Mouse (Mus musculus) heart, embryonic 14.5 days (tissue): Measurements from ENCODE around the gene Tex19.2. TPM values are rescaled to one million over a fixed set of nuclear protein-coding genes. Genes with fewer than 3 reads are reported as not detected.
A peak's percentile ranks its signal among the peaks of the same experiment; 100 is the strongest.
"Not testable (repeated sequence)": the region's sequence is repeated elsewhere in the genome, so short reads cannot be mapped to it uniquely, and the experiment has no call there.

Source experiments
- ATAC-seq: fragments of 200-750 bp; cut with Nextera tagmentation; 2 replicates; pipeline ENCODE4 v1.8.0; 2017; ENCODE audit warnings: low read depth, moderate TSS enrichment; ENCODE audit not compliant: insufficient number of reproducible peaks, insufficient read depth, low FRiP score
- H3K27ac ChIP-seq, 2 experiments: fragments of 200-500 bp in 1 of 2; fragments of 300-500 bp in 1 of 2; sonication (generic) in 1 of 2; replicated peaks in 1 of 2; 2 replicates each; pipeline ENCODE4 v1.5.1; 2012 to 2014; ENCODE audit warnings: low read depth in 2 of 2, low read length in 2 of 2, control low read depth in 1 of 2, mild to moderate bottlenecking in 1 of 2, mixed read lengths in 1 of 2; ENCODE audit not compliant: control insufficient read depth in 1 of 2, insufficient read depth in 1 of 2
- H3K27me3 ChIP-seq: fragments of 300-500 bp; sonication (generic); 2 replicates; pipeline ENCODE4 v1.6.1; 2014; ENCODE audit warnings: mild to moderate bottlenecking, low read length, control low read depth; ENCODE audit not compliant: control insufficient read depth, insufficient read depth
- H3K36me3 ChIP-seq: fragments of 300-500 bp; sonication (generic); 2 replicates; pipeline ENCODE4 v1.6.1; 2014; ENCODE audit warnings: mild to moderate bottlenecking, control low read depth, low read length, mixed read lengths; ENCODE audit not compliant: control insufficient read depth, insufficient read depth
- H3K4me1 ChIP-seq, 2 experiments: fragments of 200-500 bp in 1 of 2; fragments of 300-500 bp in 1 of 2; sonication (generic) in 1 of 2; 2 replicates each; pipeline ENCODE4 v1.6.1; 2012 to 2014; ENCODE audit warnings: low read length in 2 of 2, control low read depth in 1 of 2, mixed read lengths in 1 of 2; ENCODE audit not compliant: control insufficient read depth in 2 of 2, insufficient read depth in 2 of 2
- H3K4me2 ChIP-seq: fragments of 300-500 bp; sonication (generic); 2 replicates; pipeline ENCODE4 v1.6.1; 2014; ENCODE audit warnings: mild to moderate bottlenecking, low read length
- H3K4me3 ChIP-seq, 2 experiments: fragments of 200-500 bp in 1 of 2; fragments of 300-500 bp in 1 of 2; sonication (generic) in 1 of 2; 2 replicates each; pipeline ENCODE4 v1.5.1; 2012 to 2014; ENCODE audit warnings: low read length in 2 of 2, mild to moderate bottlenecking in 2 of 2, control low read depth in 1 of 2, low read depth in 1 of 2, moderate library complexity in 1 of 2; ENCODE audit not compliant: control insufficient read depth in 1 of 2, insufficient read depth in 1 of 2
- H3K9ac ChIP-seq: fragments of 300-500 bp; sonication (generic); 2 replicates; pipeline ENCODE4 v1.6.1; 2014; ENCODE audit warnings: mild to moderate bottlenecking, low read length
- H3K9me3 ChIP-seq: fragments of 300-500 bp; sonication (generic); 2 replicates; pipeline ENCODE4 v1.6.1; 2016; ENCODE audit warnings: low read length, control low read depth; ENCODE audit not compliant: control insufficient read depth
- WGBS: fragments of 180-500 bp; shearing (Covaris S2); extraction: QIAGEN DNeasy Blood & Tissue Kit; methylation state at CpG from one replicate; pipeline ENCODE4 v1.1.7; 2014; 5-methylcytosine and 5-hydroxymethylcytosine counted together
- polyA plus RNA-seq: library from polyadenylated mRNA; unstranded; fragments of >200 nt; fragmentation: Nextera tagmentation; extraction: Ambion mirVana; gene quantifications from 2 replicates; pipeline ENCODE4 v1.2.1, GENCODE M21; 2014

Tex19.2 gene
- polyA plus RNA-seq, 1 experiment from 2014 or later = not detected

DNA sequence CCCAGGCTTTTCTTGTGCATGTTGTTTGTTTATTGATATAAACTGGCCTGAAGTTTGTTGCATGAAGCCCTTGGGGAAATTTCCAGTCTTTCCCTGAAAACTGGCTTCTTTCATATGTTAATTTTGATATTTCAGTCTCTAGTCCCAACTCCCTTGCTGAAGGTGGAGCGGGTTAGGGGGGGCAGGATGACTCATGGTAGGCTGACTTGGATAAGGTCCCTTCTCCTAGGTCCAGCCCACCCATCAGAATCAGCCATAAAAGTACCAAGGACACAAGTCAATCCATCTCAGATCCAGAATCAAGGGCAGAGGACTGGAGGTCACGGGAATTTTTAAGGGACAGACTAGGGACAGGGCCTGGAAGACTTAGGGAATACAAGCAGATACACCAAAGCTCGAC lies 7.4 kb downstream of the Tex19.2 start:
- H3K4me3 ChIP-seq = no peak overlapping the region
- no peak overlapping the region for H3K4me2 ChIP-seq
- no peaks in the 10 kb centered on the region for H3K36me3 ChIP-seq
- 88% methylated on average over 3 of the region's 3 CpGs for WGBS
- no peak overlapping the region for H3K9ac ChIP-seq
- no peak overlapping the region for H3K27ac ChIP-seq
- H3K27me3 ChIP-seq = no peaks in the 10 kb centered on the region
- no peak for ATAC-seq
- no peaks in the 10 kb centered on the region for H3K9me3 ChIP-seq
- H3K4me1 ChIP-seq = peaks cover 23 to 31% of the 10 kb centered on the region in 2 experiments

DNA sequence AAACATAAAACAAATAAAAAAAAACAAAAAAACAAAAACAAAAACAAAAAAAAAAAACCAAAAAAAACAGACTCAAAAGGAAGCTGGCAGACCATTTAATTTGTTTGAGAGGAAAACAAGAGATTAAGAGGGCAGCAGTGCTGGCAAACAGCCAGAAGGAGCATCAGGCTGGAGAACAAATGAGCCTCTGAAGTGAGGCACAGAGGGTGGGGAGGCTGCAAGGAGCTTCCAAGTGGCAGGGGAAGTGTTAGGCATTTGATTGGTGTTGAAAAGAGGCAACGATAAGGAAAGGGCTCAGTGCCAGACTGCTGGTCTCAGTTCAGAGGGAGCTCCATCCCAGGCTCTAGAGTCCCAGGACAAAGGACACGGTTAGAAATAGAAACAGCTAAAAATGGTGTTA lies 8.5 kb downstream of the Tex19.2 start:
- peak; percentile 73 for ATAC-seq
- no peaks in the 10 kb centered on the region for H3K9me3 ChIP-seq
- no peak overlapping the region for H3K4me3 ChIP-seq
- H3K36me3 ChIP-seq = no peaks in the 10 kb centered on the region
- no peak overlapping the region for H3K9ac ChIP-seq
- H3K27me3 ChIP-seq = no peaks in the 10 kb centered on the region
- WGBS = 0% methylated on average over 2 of the region's 2 CpGs
- no peak overlapping the region for H3K27ac ChIP-seq
- H3K4me1 ChIP-seq = peaks cover 23 to 31% of the 10 kb centered on the region in 2 experiments
- no peak overlapping the region for H3K4me2 ChIP-seq

DNA sequence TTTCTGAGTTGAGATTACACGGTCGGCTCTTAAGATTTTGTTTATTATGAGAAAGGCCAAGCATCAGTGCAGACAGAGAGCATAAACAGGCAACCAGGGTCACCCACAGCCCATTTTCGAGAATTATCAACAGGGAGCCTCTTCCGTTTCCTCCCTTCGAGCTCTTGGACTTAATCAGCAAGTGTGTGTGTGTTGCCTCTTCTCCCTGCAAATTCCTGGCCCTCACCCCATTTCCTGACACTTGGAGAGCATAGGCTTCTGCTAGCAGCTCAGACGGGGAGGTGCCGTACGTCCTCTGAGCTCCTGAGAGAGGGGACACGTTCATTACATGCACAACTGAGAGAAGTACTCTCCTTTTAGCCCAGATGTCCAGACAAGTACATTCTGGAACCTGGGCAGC lies 10.4 kb downstream of the Tex19.2 start:
- H3K36me3 ChIP-seq = no peaks in the 10 kb centered on the region
- ATAC-seq = peak; percentile 31; the same call in 1 of the 2 replicates
- no peak overlapping the region for H3K9ac ChIP-seq
- WGBS = 17% methylated on average over 9 of the region's 9 CpGs
- H3K9me3 ChIP-seq = no peaks in the 10 kb centered on the region
- H3K27ac ChIP-seq = peak overlapping the region; percentile 7 to 46; a peak in 2 of 4 replicates
- no peaks in the 10 kb centered on the region for H3K27me3 ChIP-seq
- peaks cover 23 to 31% of the 10 kb centered on the region in 2 experiments for H3K4me1 ChIP-seq
- H3K4me3 ChIP-seq = no peak overlapping the region
- no peak overlapping the region for H3K4me2 ChIP-seq

DNA sequence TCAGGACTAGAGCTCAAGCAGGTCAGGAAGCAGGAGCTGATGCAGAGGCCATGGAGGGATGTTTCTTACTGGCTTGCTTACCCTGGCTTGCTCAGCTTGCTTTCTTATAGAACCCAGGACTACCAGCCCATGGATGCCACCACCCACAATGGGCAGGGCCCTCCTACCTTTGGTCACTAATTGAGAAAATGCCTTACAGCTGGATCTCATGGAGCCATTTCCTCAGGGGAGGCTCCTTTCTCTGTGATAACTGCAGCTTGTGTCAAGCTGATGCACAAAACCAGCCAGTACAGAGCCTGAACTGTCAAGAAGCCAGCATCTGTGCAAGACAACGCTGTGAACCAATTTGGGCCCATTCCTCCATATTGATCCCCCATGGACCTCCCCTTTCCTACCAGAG lies 11.2 kb downstream of the Tex19.2 start:
- H3K9me3 ChIP-seq, H3K9ac ChIP-seq, ATAC-seq, H3K27me3 ChIP-seq, H3K4me2 ChIP-seq, H3K36me3 ChIP-seq, H3K4me3 ChIP-seq: not testable (repeated sequence)
- Histone ChIP-seq H3K27ac (0 out of 4 replicates have a peak overlapping the region, but pooled peaks have one; percentile 0 to 21), H3K4me1 (peaks cover 23 to 31% of the 10 kb centered on the region in 2 experiments)
- 84% methylated on average over 1 of the region's 1 CpGs for WGBS

DNA sequence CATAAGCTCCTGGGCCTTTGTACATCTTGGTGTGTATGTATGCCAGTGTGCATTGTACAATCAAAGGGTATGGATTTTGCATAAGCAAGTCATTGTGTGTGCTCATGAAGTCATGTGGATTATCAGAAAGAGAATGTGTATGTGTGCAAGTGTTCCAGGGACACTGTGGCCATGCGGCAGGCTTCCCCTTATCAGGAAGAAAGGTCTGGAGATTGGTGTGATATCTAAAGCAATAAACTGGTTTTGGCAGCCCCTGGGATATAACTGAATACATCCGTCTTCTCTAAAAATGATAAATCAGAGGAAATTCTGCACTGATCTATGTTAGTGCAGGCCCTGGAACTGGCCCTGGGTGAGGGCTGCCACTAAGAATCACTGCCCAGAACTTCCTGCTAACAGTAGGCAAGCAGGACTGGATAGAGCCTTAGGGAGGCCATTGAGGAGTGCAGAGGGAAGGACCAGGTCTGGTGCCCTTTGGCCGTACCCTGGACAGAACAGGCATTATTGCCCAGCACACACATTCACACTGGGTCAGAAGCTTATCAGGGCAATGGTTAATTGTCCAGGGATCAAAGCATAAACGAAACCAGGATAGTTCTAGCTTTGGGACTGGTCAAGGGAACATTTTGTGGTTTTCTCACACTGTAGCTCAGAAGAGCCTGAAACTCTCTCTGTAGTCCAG lies 17.2 kb downstream of the Tex19.2 start:
- H3K27ac ChIP-seq = no peak overlapping the region
- 77% methylated on average over 4 of the region's 4 CpGs for WGBS

DNA sequence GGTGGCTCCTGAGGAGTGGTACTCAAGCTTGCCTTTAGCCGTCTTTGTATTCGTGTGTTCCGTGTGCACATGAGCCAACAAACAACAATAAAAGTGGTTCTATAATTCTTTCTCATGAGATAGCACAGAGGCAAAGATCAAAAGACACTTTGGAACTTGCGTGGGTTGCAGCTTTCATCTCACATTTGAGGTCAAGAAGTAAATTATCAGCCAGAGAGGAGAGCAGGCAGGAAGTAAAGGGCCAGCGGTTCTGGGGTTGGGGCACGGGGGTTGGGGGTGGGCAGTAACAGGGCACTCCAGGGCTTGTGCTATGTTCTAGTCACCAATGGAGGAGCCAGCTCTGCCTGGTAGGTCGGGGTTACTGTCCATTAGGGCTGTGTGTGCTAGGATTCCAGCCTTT lies 17.8 kb downstream of the Tex19.2 start:
- Histone ChIP-seq H3K9ac (no peak overlapping the region), H3K36me3 (no peaks in the 10 kb centered on the region), H3K9me3 (peaks cover 4% of the 10 kb centered on the region; the same call in 1 of the 2 replicates), H3K4me3 (no peak overlapping the region), H3K27ac (no peak overlapping the region), H3K4me2 (no peak overlapping the region), H3K27me3 (no peaks in the 10 kb centered on the region), H3K4me1 (no peaks in the 10 kb centered on the region)
- WGBS = 62% methylated on average over 7 of the region's 7 CpGs
- ATAC-seq = no peak

More for the DNA sequence above, 17.2 kb downstream of the Tex19.2 start:
- Histone ChIP-seq H3K4me2 (no peak overlapping the region), H3K27me3 (no peaks in the 10 kb centered on the region), H3K9me3 (peaks cover 4% of the 10 kb centered on the region; the same call in 1 of the 2 replicates), H3K4me3 (no peak overlapping the region), H3K36me3 (no peaks in the 10 kb centered on the region), H3K9ac (no peak overlapping the region), H3K4me1 (no peaks in the 10 kb centered on the region)
- ATAC-seq = no peak

DNA sequence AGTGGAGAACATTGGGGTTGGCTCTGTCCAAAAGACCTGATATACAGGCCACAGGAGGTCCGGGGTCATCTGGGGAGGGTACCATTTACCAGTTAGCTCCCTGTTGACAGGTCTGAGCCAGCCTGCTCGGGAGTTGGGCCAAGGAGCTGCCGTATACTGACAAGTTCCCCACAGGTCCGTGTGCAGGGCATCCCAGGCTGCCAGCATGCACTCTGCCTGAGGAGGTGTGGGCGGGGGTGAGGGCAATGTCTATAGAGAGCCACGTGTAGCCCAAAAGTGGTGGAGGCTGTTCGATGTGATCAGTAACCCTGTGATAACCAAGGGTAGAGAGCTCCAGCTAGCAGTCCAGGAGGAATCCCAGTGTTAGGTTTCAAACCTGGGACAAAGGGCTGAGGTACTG lies 18.7 kb downstream of the Tex19.2 start:
- H3K9me3 ChIP-seq = peaks cover 4% of the 10 kb centered on the region; the same call in 1 of the 2 replicates
- no peaks in the 10 kb centered on the region for H3K4me1 ChIP-seq
- no peaks in the 10 kb centered on the region for H3K27me3 ChIP-seq
- no peaks in the 10 kb centered on the region for H3K36me3 ChIP-seq
- no peak overlapping the region for H3K4me2 ChIP-seq
- no peak overlapping the region for H3K4me3 ChIP-seq
- H3K27ac ChIP-seq = no peak overlapping the region
- WGBS = 47% methylated on average over 7 of the region's 7 CpGs
- no peak overlapping the region for H3K9ac ChIP-seq
- ATAC-seq = no peak
